Mouse (Mus musculus) limb, embryonic 10.5 days (tissue): Measurements from ENCODE around the gene Stx3. TPM values are rescaled to one million over a fixed set of nuclear protein-coding genes. Genes with fewer than 3 reads are reported as not detected.

ENCODE experiments used
- DNase-seq: peaks from one replicate; pipeline ENCODE4 v3.0.0-alpha.2; 2017; ENCODE audit warnings: low spot score
- H3K27ac ChIP-seq: fragments of 300-500 bp; sonication (generic); 2 replicates; pipeline ENCODE4 v1.5.1; 2016; ENCODE audit warnings: mild to moderate bottlenecking
- H3K27me3 ChIP-seq: fragments of 300-500 bp; sonication (generic); 2 replicates; pipeline ENCODE4 v1.6.1; 2016; ENCODE audit warnings: low read depth, mild to moderate bottlenecking; ENCODE audit not compliant: poor library complexity, severe bottlenecking
- H3K36me3 ChIP-seq: fragments of 300-500 bp; sonication (generic); 2 replicates; pipeline ENCODE4 v1.6.1; 2016; ENCODE audit warnings: mild to moderate bottlenecking, moderate library complexity
- H3K4me1 ChIP-seq: fragments of 300-500 bp; sonication (generic); 2 replicates; pipeline ENCODE4 v1.6.1; 2016
- H3K4me3 ChIP-seq: fragments of 300-500 bp; sonication (generic); 2 replicates; pipeline ENCODE4 v1.5.1; 2016; ENCODE audit warnings: mild to moderate bottlenecking, moderate library complexity
- H3K9me3 ChIP-seq: fragments of 300-500 bp; sonication (generic); replicated peaks from 2 replicates; pipeline ENCODE4 v1.6.1; 2016; ENCODE audit warnings: mild to moderate bottlenecking
- WGBS: fragments of 180-500 bp; shearing (Covaris S2); methylation state at CpG from one replicate; pipeline ENCODE4 v1.1.7; 2016; 5-methylcytosine and 5-hydroxymethylcytosine counted together
- polyA plus RNA-seq: library from polyadenylated mRNA; unstranded; fragments of >200 nt; fragmentation: Nextera tagmentation; extraction: Ambion mirVana; gene quantifications from 2 replicates; pipeline ENCODE4 v1.2.1, GENCODE M21; 2016

Stx3 gene
- 5.6 and 6.3 TPM in 2 replicates for polyA plus RNA-seq

DNA sequence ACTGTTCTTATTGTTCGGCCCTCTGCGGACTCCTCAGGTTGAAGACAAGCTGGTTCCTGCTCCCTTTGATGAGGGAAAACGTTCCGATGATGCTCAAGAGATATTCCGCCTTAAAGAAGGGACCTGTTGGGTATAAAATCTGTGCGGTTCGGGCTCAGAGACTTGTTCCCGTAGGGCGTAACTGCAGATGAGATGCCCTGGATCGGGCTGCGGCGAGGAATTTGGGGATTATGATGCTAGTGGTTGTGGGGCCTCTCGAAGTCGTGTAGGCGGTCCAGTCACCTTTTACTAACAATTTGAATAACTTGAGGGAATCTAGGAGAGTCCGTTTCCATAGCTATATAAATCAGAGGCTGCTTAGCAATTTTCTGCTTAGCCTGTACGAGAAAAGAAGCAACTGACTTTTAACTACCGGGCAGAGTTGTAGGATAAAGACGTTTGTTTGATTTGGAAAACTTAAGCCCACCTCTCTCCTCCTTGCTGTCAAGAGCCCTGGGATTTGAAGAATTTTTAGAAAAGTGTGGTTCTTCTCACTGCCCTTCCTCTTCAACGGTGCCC, at the start of gene Stx3:
Gene Stx3, minus strand, starts transcription at position 261 of the 558 bp plus-strand sequence.
- peaks cover 54% of the 10 kb centered on the region for H3K27me3 ChIP-seq
- peaks cover 16% of the 10 kb centered on the region for H3K4me1 ChIP-seq
- peak within 1 kb of the TSS; percentile 73 for H3K27ac ChIP-seq

GRCm38 (mm10) chr19:11867837-11868236, 48.6 kb upstream of the Stx3 start:
- no peak for DNase-seq
- H3K9me3 ChIP-seq = no peaks in the 10 kb centered on the region
- no peaks in the 10 kb centered on the region for H3K4me1 ChIP-seq
- H3K27me3 ChIP-seq = no peaks in the 10 kb centered on the region
- WGBS = 77% methylated on average over 2 of the region's 2 CpGs
- no peaks in the 10 kb centered on the region for H3K36me3 ChIP-seq
- H3K27ac ChIP-seq = no peak overlapping the region
- no peak overlapping the region for H3K4me3 ChIP-seq

More for the DNA sequence above, at the start of gene Stx3:
- Histone ChIP-seq H3K4me3 (peak within 1 kb of the TSS; percentile 70), H3K36me3 (no peaks in the 10 kb centered on the region), H3K9me3 (no peaks in the 10 kb centered on the region)
- peak; percentile 40 for DNase-seq
- under 1% methylated on average over 20 of the region's 20 CpGs for WGBS

GRCm38 (mm10) chr19:11860966-11861365, 41.8 kb upstream of the Stx3 start, which contains the start of gene Olfr1418:
Olfr1418 (minus strand) TSS chr19:11861066.
- WGBS = 97% methylated on average over 1 of the region's 1 CpGs
- H3K27ac ChIP-seq = no peak within 1 kb of the TSS
- H3K4me1 ChIP-seq = no peaks in the 10 kb centered on the region
- DNase-seq = no peak
- H3K36me3 ChIP-seq = no peaks in the 10 kb centered on the region
- H3K4me3 ChIP-seq = no peak within 1 kb of the TSS
- H3K9me3 ChIP-seq = no peaks in the 10 kb centered on the region
- no peaks in the 10 kb centered on the region for H3K27me3 ChIP-seq

DNA sequence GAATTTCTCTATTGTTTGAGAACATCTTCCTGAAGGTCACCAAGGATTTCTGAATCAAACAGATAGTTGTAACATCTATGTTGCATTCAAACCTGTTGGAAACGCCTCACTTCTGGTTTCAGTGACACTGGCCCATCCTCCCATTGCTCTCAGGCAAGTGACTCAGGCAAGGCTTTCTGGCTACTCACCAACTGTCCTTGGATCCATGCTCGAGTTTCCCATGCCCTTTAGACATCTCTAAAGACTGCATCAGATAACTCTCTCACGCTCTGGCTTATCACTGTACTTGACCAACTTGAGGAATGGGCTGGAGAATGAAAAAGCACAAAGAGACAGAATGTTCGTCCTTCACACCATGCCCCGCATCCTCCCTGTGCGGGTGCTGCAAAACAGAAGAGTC, 37.3 kb upstream of the Stx3 start:
- 83% methylated on average over 6 of the region's 6 CpGs for WGBS
- no peak for DNase-seq
- Histone ChIP-seq H3K4me1 (no peaks in the 10 kb centered on the region), H3K36me3 (no peaks in the 10 kb centered on the region), H3K9me3 (no peaks in the 10 kb centered on the region), H3K27ac (no peak overlapping the region), H3K27me3 (no peaks in the 10 kb centered on the region), H3K4me3 (no peak overlapping the region)

DNA sequence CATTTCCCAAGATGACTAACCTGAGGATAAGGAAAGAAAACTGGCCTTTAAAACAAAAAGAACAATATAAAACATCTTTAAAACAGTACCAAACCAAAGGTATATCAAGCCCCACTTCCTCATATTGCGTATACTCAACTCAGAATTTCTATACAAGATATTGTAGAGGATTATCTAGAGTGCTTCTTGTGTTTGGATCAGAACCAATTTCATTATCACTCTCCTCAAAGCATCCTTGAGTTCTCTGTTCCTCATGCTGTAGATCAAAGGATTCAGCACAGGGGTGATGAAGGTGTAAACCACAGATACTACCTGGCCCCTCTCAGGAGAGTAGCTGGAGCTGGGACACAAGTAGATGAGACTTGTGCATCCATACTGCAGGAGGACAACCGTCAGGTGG, 35.6 kb upstream of the Stx3 start:
- Histone ChIP-seq H3K9me3 (no peaks in the 10 kb centered on the region), H3K4me3 (no peak overlapping the region), H3K4me1 (no peaks in the 10 kb centered on the region), H3K36me3 (no peaks in the 10 kb centered on the region), H3K27ac (no peak overlapping the region), H3K27me3 (no peaks in the 10 kb centered on the region)
- WGBS = 87% methylated on average over 2 of the region's 2 CpGs
- DNase-seq = no peak

GRCm38 (mm10) chr19:11852652-11853051, 33.4 kb upstream of the Stx3 start:
- no peaks in the 10 kb centered on the region for H3K4me1 ChIP-seq
- H3K27ac ChIP-seq = no peak overlapping the region
- H3K9me3 ChIP-seq = no peaks in the 10 kb centered on the region
- H3K36me3 ChIP-seq = no peaks in the 10 kb centered on the region
- no peak overlapping the region for H3K4me3 ChIP-seq
- DNase-seq = no peak
- 67% methylated on average over 4 of the region's 4 CpGs for WGBS
- no peaks in the 10 kb centered on the region for H3K27me3 ChIP-seq

- DNase-seq = no peak
Observed at GRCm38 (mm10) chr19:11846333-11846732, 27.1 kb upstream of the Stx3 start.

DNA sequence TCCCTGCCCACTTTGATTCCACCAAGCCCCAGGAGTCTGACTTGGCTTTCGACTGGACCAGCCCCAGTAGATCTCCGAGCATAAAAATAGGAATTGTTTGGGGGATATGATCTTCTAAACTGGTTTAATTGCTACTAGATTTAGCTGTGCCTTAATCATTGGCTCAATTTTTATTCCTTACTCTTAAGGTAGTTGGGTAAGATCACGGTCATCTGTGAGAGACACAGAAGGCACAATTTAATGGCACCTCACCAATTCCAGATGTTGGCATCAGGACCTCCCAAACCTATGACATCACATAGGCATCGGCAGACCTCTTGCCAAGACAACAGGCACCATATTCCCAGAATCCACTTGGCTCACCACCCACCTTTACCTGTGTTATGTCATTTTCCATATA, 19.9 kb upstream of the Stx3 start, which contains the start of gene Olfr1417:
Gene Olfr1417, minus strand, starts transcription at position 101 of the 400 bp plus-strand sequence.
- Histone ChIP-seq H3K9me3 (no peaks in the 10 kb centered on the region), H3K4me3 (no peak within 1 kb of the TSS), H3K36me3 (no peaks in the 10 kb centered on the region), H3K27ac (no peak within 1 kb of the TSS), H3K4me1 (no peaks in the 10 kb centered on the region), H3K27me3 (no peaks in the 10 kb centered on the region)
- DNase-seq = no peak
- 89% methylated on average over 4 of the region's 4 CpGs for WGBS

More at GRCm38 (mm10) chr19:11846333-11846732, 27.1 kb upstream of the Stx3 start:
- no peak overlapping the region for H3K27ac ChIP-seq
- no peaks in the 10 kb centered on the region for H3K9me3 ChIP-seq
- no peaks in the 10 kb centered on the region for H3K27me3 ChIP-seq
- no peaks in the 10 kb centered on the region for H3K4me1 ChIP-seq
- WGBS = 84% methylated on average over 4 of the region's 4 CpGs
- H3K4me3 ChIP-seq = no peak overlapping the region
- no peaks in the 10 kb centered on the region for H3K36me3 ChIP-seq

DNA sequence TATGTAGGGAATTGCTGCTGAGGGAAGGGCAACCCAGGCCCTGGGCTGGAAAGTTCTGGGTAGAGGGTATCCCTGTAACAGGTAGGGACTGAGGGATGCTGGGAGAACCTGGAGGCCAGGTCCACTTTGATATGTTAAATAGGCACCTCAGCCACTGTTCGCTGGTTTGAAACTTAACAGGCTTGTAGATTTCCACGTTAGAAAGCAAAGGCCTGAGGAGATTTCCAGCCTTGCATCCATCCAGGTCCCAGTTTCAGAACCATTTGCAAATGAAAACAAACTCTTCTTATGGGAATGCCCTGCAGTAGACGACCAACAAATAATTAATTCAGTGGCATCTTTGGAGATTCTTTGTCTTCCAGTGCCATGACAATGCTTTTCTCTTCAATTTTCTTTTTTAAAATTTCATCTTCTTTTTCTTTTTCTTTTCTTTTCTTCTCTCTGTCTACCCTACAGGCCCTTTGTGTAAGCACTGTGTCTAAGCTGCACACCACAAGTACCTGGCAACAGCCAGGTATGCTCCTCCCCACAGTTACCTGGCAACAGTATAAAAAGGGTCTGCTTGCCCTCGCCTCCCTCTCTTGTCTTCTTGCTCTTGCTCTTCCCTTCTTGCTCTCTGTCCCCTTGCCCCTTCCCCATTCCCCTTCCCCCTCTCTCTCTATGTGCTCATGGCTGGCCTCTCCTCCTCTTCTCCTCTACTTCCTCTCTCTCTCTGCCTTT, 4.3 kb upstream of the Stx3 start:
- Histone ChIP-seq H3K36me3 (no peaks in the 10 kb centered on the region), H3K27ac (no peak overlapping the region), H3K9me3 (no peaks in the 10 kb centered on the region), H3K4me3 (no peak overlapping the region), H3K4me1 (peaks cover 10% of the 10 kb centered on the region), H3K27me3 (peaks cover 18% of the 10 kb centered on the region)
- DNase-seq = no peak
- 27% methylated on average over 4 of the region's 4 CpGs for WGBS

DNA sequence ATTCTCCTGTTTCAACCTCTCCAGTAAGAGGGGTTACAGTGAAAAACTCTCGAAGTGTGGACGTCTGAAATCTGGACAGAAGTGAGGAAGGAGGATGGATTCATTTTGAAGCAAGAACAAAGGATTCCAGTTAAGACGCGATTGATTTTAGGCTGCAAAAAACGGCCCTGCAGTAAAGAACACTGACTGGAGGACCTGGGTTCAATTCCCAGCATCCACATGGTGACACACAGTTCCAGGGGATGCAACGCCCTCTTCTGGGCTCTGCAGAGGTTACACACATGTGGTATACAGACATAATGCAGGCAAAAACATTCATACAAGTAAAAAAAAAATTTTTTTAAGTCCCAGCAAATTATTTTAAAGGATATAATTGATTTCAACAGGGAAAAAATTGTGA, 1.0 kb upstream of the Stx3 start:
- no peak for DNase-seq
- H3K27ac ChIP-seq = no peak overlapping the region
- peaks cover 49% of the 10 kb centered on the region for H3K27me3 ChIP-seq
- H3K36me3 ChIP-seq = no peaks in the 10 kb centered on the region
- peaks cover 16% of the 10 kb centered on the region for H3K4me1 ChIP-seq
- H3K9me3 ChIP-seq = no peaks in the 10 kb centered on the region
- 39% methylated on average over 6 of the region's 6 CpGs for WGBS
- peak overlapping the region; percentile 70 for H3K4me3 ChIP-seq

DNA sequence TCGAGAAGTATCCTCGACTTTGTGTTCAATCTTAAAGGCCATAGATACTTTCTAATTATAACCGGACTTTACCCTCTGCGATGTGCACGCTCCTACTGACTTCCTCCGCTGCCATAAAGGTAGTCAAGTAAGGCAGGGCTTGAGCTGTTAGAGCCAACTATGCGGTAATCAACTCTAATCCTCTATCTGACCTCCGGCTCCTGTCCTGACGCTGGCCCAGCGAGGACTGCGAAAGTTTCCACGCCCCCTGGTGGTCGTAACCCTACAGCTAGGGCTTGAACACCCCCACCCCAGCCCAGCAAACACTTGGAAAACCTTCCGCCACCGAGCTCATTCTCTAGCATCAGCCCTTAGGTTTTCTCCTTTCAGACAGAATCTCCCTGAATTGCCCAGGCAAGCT, 597 bp upstream of the Stx3 start:
- H3K4me1 ChIP-seq = peaks cover 16% of the 10 kb centered on the region
- peak overlapping the region; percentile 70 for H3K4me3 ChIP-seq
- no peaks in the 10 kb centered on the region for H3K9me3 ChIP-seq
- WGBS = under 1% methylated on average over 15 of the region's 15 CpGs
- peaks cover 53% of the 10 kb centered on the region for H3K27me3 ChIP-seq
- DNase-seq = peak; percentile 89
- no peak overlapping the region for H3K27ac ChIP-seq
- H3K36me3 ChIP-seq = no peaks in the 10 kb centered on the region

GRCm38 (mm10) chr19:11818199-11819142, 732 bp downstream of the Stx3 start:
- peaks cover 54% of the 10 kb centered on the region for H3K27me3 ChIP-seq

More at GRCm38 (mm10) chr19:11818199-11819142, 732 bp downstream of the Stx3 start:
- H3K27ac ChIP-seq = peak overlapping the region; percentile 73
- WGBS = under 1% methylated on average over 83 of the region's 83 CpGs
- H3K9me3 ChIP-seq = no peaks in the 10 kb centered on the region
- H3K4me1 ChIP-seq = peaks cover 16% of the 10 kb centered on the region
- no peaks in the 10 kb centered on the region for H3K36me3 ChIP-seq
- H3K4me3 ChIP-seq = peak overlapping the region; percentile 70
- peak; percentile 66 for DNase-seq
